Mouse (Mus musculus) MEL-GATA-1-ER (cell line): Measurements from ENCODE around the gene Gm20931.
"Not testable (repeated sequence)": the region's sequence is repeated elsewhere in the genome, so short reads cannot be mapped to it uniquely, and the experiment has no call there.

Experiments used
- DNase-seq: peaks from one replicate; pipeline ENCODE4 v3.0.0-alpha.2; 2012; ENCODE audit warnings: low read depth; ENCODE audit errors: extremely low read depth

The Gm20931 gene

DNA sequence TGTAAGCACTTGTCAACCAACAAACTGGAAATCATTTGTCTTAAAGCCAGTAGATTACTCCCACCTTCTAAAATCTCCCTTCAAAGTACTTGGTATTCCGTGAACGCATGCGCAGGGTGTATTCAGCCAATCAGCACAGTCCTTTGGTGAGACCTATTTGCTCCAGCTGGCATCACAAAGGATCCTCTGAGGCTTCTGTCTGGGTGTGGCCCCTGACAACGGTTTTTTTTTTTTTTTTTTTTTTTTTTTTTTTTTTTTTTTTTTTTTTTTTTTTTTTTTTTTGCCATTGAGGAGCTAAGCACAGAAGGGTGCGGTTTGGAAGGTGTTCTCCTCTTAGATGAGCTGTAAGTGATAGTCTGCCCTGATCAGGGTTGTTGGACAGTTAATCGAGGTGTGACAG lies at the start of gene Gm20931:
TSS of gene Gm20931 (plus strand) at position 301 of the 400 bp plus-strand sequence.
- DNase-seq: not testable (repeated sequence)
